In genomic region chr16:39110089-39110488, GRCm38 (mm10) we compare ENCODE assay signal across 12 mouse cellular contexts.
DNase-seq lines count a peak whose midpoint lies in the region; ATAC-seq and TF ChIP-seq lines count a peak whose summit lies in the region.
"Had no signal": no experiment of that assay in that cellular context is flagged by ENCODE, and none has a peak within 500 bp of the region (broad histone marks: within the 10 kb centered on the region; RNA-seq: fewer than 3 reads in every experiment).

No protein-coding gene starts in this region.

- no peak overlapping the region for H3K9ac ChIP-seq in hindbrain, embryonic 11.5 days (ENCODE audit: low read depth, low read length)
- no peak overlapping the region for H3K9ac ChIP-seq in neural tube, embryonic 12.5 days
- peak overlapping the region; percentile 43; the same call in 1 of the 2 replicates for H3K9ac ChIP-seq in hindbrain, postnatal 0 days (replicated peaks; ENCODE audit: low read length)
- no peak overlapping the region for H3K9ac ChIP-seq in neural tube, embryonic 14.5 days (replicated peaks; ENCODE audit: low read depth, low read length)
- H3K9ac ChIP-seq: lung, embryonic 14.5 days had no signal

- peak; percentile 19; the same call in 1 of the 2 replicates for ATAC-seq in hindbrain, embryonic 11.5 days (ENCODE audit: low FRiP score)
- ATAC-seq in neural tube, embryonic 12.5 days (ENCODE audit: low FRiP score, low read depth), result no peak
- no peak for ATAC-seq in hindbrain, postnatal 0 days
- no peak for ATAC-seq in neural tube, embryonic 14.5 days (ENCODE audit: low read depth)

- H3K4me1 ChIP-seq in hindbrain, embryonic 11.5 days (replicated peaks; ENCODE audit: control insufficient read depth, insufficient read depth, low read length), result no peaks in the 10 kb centered on the region
- peaks cover 5% of the 10 kb centered on the region; the same call in 1 of the 2 replicates for H3K4me1 ChIP-seq in hindbrain, embryonic 10.5 days (replicated peaks)
- H3K4me1 ChIP-seq in neural tube, embryonic 12.5 days, result no peaks in the 10 kb centered on the region
- no peaks in the 10 kb centered on the region for H3K4me1 ChIP-seq in hindbrain, postnatal 0 days (ENCODE audit: insufficient read depth, low read length)
- no peaks in the 10 kb centered on the region for H3K4me1 ChIP-seq in neural tube, embryonic 14.5 days (ENCODE audit: control insufficient read depth, insufficient read depth, low read length)
- H3K4me1 ChIP-seq in lung, adult 2 months (ENCODE audit: control insufficient read depth, insufficient read depth, low read length), result no peaks in the 10 kb centered on the region

- no peaks in the 10 kb centered on the region for H3K9me3 ChIP-seq in hindbrain, embryonic 11.5 days (ENCODE audit: control insufficient read depth, low read length)
- no peaks in the 10 kb centered on the region for H3K9me3 ChIP-seq in hindbrain, embryonic 10.5 days
- no peaks in the 10 kb centered on the region for H3K9me3 ChIP-seq in neural tube, embryonic 12.5 days
- H3K9me3 ChIP-seq in hindbrain, postnatal 0 days (ENCODE audit: low read length), result no peaks in the 10 kb centered on the region
- H3K9me3 ChIP-seq in neural tube, embryonic 14.5 days (ENCODE audit: control insufficient read depth, low read length), result no peaks in the 10 kb centered on the region

- TF ChIP-seq POLR2A in lung, adult 2 months (IDR thresholded peaks at IDR 0.05; ENCODE audit: borderline replicate concordance, extremely low read depth, low read depth, low read length), result no peak

- WGBS in hindbrain, embryonic 11.5 days, result 81% methylated on average over 5 of the region's 5 CpGs
- WGBS in hindbrain, embryonic 10.5 days, result 85% methylated on average over 5 of the region's 5 CpGs
- WGBS in neural tube, embryonic 12.5 days, result 91% methylated on average over 5 of the region's 5 CpGs
- 77% methylated on average over 5 of the region's 5 CpGs for WGBS in hindbrain, postnatal 0 days
- WGBS in neural tube, embryonic 14.5 days, result 87% methylated on average over 5 of the region's 5 CpGs
- WGBS in lung, adult 2 months, result 79% methylated on average over 5 of the region's 5 CpGs

- no peak overlapping the region for H3K4me3 ChIP-seq in hindbrain, embryonic 11.5 days (ENCODE audit: low read depth, low read length)
- no peak overlapping the region for H3K4me3 ChIP-seq in hindbrain, embryonic 10.5 days
- H3K4me3 ChIP-seq in neural tube, embryonic 12.5 days, result no peak overlapping the region
- H3K4me3 ChIP-seq in hindbrain, postnatal 0 days (ENCODE audit: low read length), result no peak overlapping the region; the same call in 1 of the 2 replicates
- H3K4me3 ChIP-seq in neural tube, embryonic 14.5 days (ENCODE audit: low read depth, low read length), result no peak overlapping the region
- no peak overlapping the region for H3K4me3 ChIP-seq in lung, adult 2 months (replicated peaks; ENCODE audit: extremely low read depth, low read depth, low read length)
- H3K4me3 ChIP-seq: myocyte had no signal

- no peak overlapping the region for H3K27ac ChIP-seq in hindbrain, embryonic 11.5 days (ENCODE audit: low read depth, low read length)
- no peak overlapping the region for H3K27ac ChIP-seq in hindbrain, embryonic 10.5 days
- H3K27ac ChIP-seq in neural tube, embryonic 12.5 days, result no peak overlapping the region
- H3K27ac ChIP-seq in hindbrain, postnatal 0 days, result no peak overlapping the region
- H3K27ac ChIP-seq in neural tube, embryonic 14.5 days (ENCODE audit: low read depth, low read length), result no peak overlapping the region

- H3K27me3 ChIP-seq in hindbrain, embryonic 11.5 days (ENCODE audit: control insufficient read depth, insufficient read depth, low read length), result no peaks in the 10 kb centered on the region
- no peaks in the 10 kb centered on the region for H3K27me3 ChIP-seq in hindbrain, embryonic 10.5 days (ENCODE audit: insufficient read depth, poor library complexity, severe bottlenecking)
- no peaks in the 10 kb centered on the region; the same call in 1 of the 2 replicates for H3K27me3 ChIP-seq in neural tube, embryonic 12.5 days (replicated peaks)
- H3K27me3 ChIP-seq in hindbrain, postnatal 0 days (ENCODE audit: insufficient read depth, low read length), result no peaks in the 10 kb centered on the region
- no peaks in the 10 kb centered on the region for H3K27me3 ChIP-seq in neural tube, embryonic 14.5 days (ENCODE audit: control insufficient read depth, insufficient read depth, low read length)
- H3K27me3 ChIP-seq: Patski had no signal

- no peak for DNase-seq in hindbrain, embryonic 11.5 days (ENCODE audit: low spot score)
- no peak for DNase-seq in hindbrain, embryonic 10.5 days (ENCODE audit: low spot score)
- DNase-seq in neural tube, embryonic 10.5 days (ENCODE audit: extremely low spot score, low spot score), result no peak
- DNase-seq in hindbrain, postnatal 0 days (ENCODE audit: low spot score), result no peak
- DNase-seq in adrenal gland, adult (ENCODE audit: inconsistent age in 2 of 2, low spot score in 1 of 2), result no peak
- DNase-seq in lung, adult 2 months, result no peak
- DNase-seq: thymus, adult 18-20 months had no signal

- no peak overlapping the region for H3K4me2 ChIP-seq in hindbrain, embryonic 11.5 days (replicated peaks; ENCODE audit: low read depth, low read length)
- peak overlapping the region; percentile 52; the same call in 1 of the 2 replicates for H3K4me2 ChIP-seq in neural tube, embryonic 12.5 days (replicated peaks)
- H3K4me2 ChIP-seq in hindbrain, postnatal 0 days (ENCODE audit: low read depth, low read length), result peak overlapping the region; percentile 61
- peak overlapping the region; percentile 39; the same call in 1 of the 2 replicates for H3K4me2 ChIP-seq in neural tube, embryonic 14.5 days (ENCODE audit: low read depth, low read length)

- H3K36me3 ChIP-seq in hindbrain, embryonic 11.5 days (ENCODE audit: control insufficient read depth, insufficient read depth, low read length), result no peaks in the 10 kb centered on the region
- no peaks in the 10 kb centered on the region for H3K36me3 ChIP-seq in hindbrain, embryonic 10.5 days
- H3K36me3 ChIP-seq in neural tube, embryonic 12.5 days, result no peaks in the 10 kb centered on the region
- no peaks in the 10 kb centered on the region for H3K36me3 ChIP-seq in hindbrain, postnatal 0 days (ENCODE audit: insufficient read depth, low read length)
- H3K36me3 ChIP-seq in neural tube, embryonic 14.5 days (ENCODE audit: control insufficient read depth, insufficient read depth, low read length), result no peaks in the 10 kb centered on the region

- no peak for TF ChIP-seq CTCF in hindbrain, postnatal 0 days (IDR thresholded peaks at IDR 0.05; ENCODE audit: low read depth)
- TF ChIP-seq CTCF in lung, adult 2 months (IDR thresholded peaks at IDR 0.05; ENCODE audit: insufficient read depth, low read length), result no peak
